Mouse (Mus musculus) cerebellum, adult 2 months (tissue): Measurements from ENCODE around the gene Ttc38.

Source experiments
- CTCF ChIP-seq: fragments of 200-500 bp; IDR thresholded peaks from 2 replicates; pipeline ENCODE4 v1.5.1; 2011; ENCODE audit warnings: low read depth, mild to moderate bottlenecking, control low read depth, low read length, moderate library complexity, borderline replicate concordance; ENCODE audit not compliant: insufficient read depth
- POLR2A ChIP-seq: fragments of 200-500 bp; IDR thresholded peaks from 2 replicates; pipeline ENCODE4 v1.6.1; 2011; ENCODE audit warnings: low read length, control low read depth, borderline replicate concordance; ENCODE audit not compliant: insufficient read depth

- TF ChIP-seq POLR2A: no peak
- peak; percentile 49; the same call in 1 of the 2 replicates for TF ChIP-seq CTCF
Observed at GRCm38 (mm10) chr15:85903826-85904225, 71.7 kb downstream of the Ttc38 start.
